Mouse (Mus musculus) E14TG2a.4 (cell line): ENCODE measurements around the gene Ust.

Experiments used
- CTCF ChIP-seq: conservative IDR thresholded peaks from 2 replicates; pipeline ENCODE4 v1.5.1; 2014; ENCODE audit warnings: low read length
- NANOG ChIP-seq: IDR thresholded peaks from 2 replicates; pipeline ENCODE4 v1.6.1; 2014; ENCODE audit warnings: borderline replicate concordance, low read length, mixed read lengths
- POU5F1 ChIP-seq: IDR thresholded peaks from 2 replicates; pipeline ENCODE4 v1.6.1; 2014; ENCODE audit warnings: low read length, borderline replicate concordance

DNA sequence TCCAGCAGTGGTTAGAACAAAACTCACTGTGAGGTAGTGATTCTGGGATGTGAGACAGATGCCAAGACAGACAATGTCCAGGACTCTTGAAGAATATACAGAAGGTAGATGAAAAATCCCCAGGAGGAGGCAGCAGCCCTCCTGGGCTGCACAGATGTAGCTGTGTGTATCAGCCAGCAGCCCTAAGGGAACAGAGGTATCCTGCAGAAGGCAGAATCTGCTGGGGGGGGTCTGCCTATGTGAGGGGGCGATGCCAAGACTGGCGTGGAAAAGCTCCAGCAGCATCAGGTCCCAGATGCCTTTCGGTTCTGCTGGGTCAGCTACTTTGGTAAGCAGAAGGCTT lies 342.6 kb downstream of the Ust start:
- TF ChIP-seq CTCF (no peak), POU5F1 (no peak), NANOG (no peak)
